Mouse (Mus musculus): ENCODE results near the gene Afmid. TPM values are rescaled to one million over a fixed set of nuclear protein-coding genes. Genes with fewer than 3 reads are reported as not detected.

Gene Afmid
- polyA plus RNA-seq, 2 experiments = 7.5 to 7.6 TPM

DNA sequence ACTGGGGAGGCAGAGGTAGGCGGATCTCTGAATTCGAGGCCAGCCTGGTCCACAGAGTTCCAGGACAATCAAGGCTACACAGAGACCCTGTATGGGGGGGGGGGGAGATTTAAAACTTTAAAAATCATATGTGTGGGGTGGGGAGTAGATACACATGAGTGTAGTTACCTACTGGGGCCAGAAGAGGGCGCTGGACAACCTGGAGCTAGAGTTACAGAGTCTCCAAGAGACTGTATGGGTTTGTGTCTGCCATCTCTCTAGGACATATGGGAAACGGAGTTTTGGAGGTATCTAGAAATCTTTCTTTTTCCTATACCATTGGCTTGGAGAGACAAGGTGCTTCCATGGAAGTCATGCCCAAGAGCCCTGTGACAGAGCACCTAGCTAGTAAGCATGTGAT lies 48.7 kb downstream of the Afmid start:
- Histone ChIP-seq H3K4me3 (ENCODE audit: insufficient read depth in 1 of 2, low read depth in 2 of 2, low read length in 2 of 2) (no peak overlapping the region), H3K27me3 (ENCODE audit: control insufficient read depth, insufficient read depth, low read length) (peaks cover 19% of the 10 kb centered on the region), H3K27ac (no peak overlapping the region), H3K4me1 (replicated peaks; ENCODE audit: control insufficient read depth in 2 of 2, insufficient read depth in 2 of 2, low read length in 1 of 2) (peaks cover 4 to 19% of the 10 kb centered on the region in 2 experiments; a peak in 1 of 4 replicates), H3K4me2 (ENCODE audit: low read depth) (no peak overlapping the region), H3K9me3 (ENCODE audit: control insufficient read depth, low read length) (no peaks in the 10 kb centered on the region), H3K9ac (replicated peaks) (no peak overlapping the region), H3K36me3 (replicated peaks; ENCODE audit: control insufficient read depth, insufficient read depth, low read depth) (no peaks in the 10 kb centered on the region)
- ATAC-seq (ENCODE audit: insufficient read depth) = no peak
- DNase-seq (ENCODE audit: low read depth in 3 of 3, low spot score in 3 of 3) = no peak
- TF ChIP-seq CTCF (IDR thresholded peaks at IDR 0.05; ENCODE audit: low read depth) = peak; percentile 60
- no peak for TF ChIP-seq EP300 (IDR thresholded peaks at IDR 0.05; ENCODE audit: low read depth)
- WGBS (ENCODE audit: insufficient replicate concordance) = 41% methylated on average over 4 of the region's 4 CpGs

DNA sequence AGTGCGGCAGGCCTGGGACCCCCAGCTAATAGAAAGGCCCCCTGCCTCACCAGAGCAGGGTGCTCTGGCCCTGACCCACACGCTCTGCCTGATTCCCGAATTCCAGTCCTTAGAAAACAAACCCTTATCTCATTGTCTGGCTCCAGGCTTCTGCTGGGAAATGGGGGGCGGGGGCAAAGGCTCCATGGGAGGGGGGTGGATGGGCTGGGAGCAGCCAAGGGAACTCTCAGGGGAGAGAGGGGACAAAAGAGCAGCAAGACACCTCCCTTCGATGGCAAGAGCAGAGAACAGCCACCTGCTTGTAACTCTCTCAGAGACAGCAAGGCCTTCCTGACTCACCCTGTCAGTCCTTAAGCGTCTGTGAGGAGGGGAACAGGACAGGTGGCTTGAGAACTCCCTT lies 50.0 kb downstream of the Afmid start:
- Histone ChIP-seq H3K4me1 (replicated peaks; ENCODE audit: control insufficient read depth in 2 of 2, insufficient read depth in 2 of 2, low read length in 1 of 2) (peaks cover 4 to 19% of the 10 kb centered on the region in 2 experiments; a peak in 1 of 4 replicates), H3K27ac (no peak overlapping the region), H3K9me3 (ENCODE audit: control insufficient read depth, low read length) (no peaks in the 10 kb centered on the region), H3K4me3 (ENCODE audit: insufficient read depth in 1 of 2, low read depth in 2 of 2, low read length in 2 of 2) (no peak overlapping the region), H3K27me3 (ENCODE audit: control insufficient read depth, insufficient read depth, low read length) (peaks cover 19% of the 10 kb centered on the region), H3K36me3 (replicated peaks; ENCODE audit: control insufficient read depth, insufficient read depth, low read depth) (no peaks in the 10 kb centered on the region), H3K4me2 (ENCODE audit: low read depth) (no peak overlapping the region), H3K9ac (replicated peaks) (no peak overlapping the region)
- DNase-seq (ENCODE audit: low read depth in 3 of 3, low spot score in 3 of 3) = no peak
- 52% methylated on average over 6 of the region's 6 CpGs for WGBS (ENCODE audit: insufficient replicate concordance)
- no peak for TF ChIP-seq CTCF (IDR thresholded peaks at IDR 0.05; ENCODE audit: low read depth)
- TF ChIP-seq EP300 (IDR thresholded peaks at IDR 0.05; ENCODE audit: low read depth) = no peak
- no peak for ATAC-seq (ENCODE audit: insufficient read depth)

DNA sequence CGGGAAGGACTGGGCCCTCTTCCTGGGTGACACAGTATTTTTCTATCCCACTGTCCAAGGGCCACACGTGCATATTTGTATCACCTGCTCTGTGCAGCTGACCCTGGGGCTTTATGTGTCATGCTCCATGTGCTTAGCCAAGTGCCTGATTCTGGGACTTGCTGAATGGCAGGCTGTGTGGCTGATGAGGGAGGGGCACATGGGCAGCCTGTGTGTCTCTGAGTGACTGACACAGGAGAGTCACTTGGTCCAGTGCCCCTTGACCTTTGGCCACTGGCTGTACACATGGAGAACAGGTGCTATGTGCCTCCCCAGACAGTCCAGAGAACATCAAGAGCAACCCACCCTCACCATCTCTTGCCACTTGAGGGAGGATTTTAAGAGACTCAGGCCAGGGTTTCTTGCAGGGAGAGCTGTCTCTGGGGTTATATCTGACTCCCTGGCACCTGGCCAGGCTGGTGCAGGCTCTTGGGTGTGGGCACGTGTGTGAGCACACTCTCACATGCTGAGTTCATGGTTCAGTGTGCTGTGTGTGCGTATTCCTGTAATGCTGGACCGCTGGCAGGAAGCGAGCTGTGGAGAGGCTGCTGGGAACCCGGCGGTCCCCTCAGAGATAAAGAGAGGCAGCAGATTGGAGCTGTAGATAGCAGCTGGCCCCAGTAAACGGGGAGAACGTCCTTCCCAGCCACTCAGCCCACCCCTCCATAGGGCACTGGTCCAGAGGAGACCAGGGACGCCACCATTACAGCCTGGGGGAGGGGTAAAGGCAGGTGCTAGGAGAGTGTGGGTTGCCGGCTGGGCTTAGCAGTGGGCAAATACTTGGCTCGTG lies 52.4 kb downstream of the Afmid start:
- ATAC-seq (ENCODE audit: insufficient read depth) (peak; percentile 10; the same call in 1 of the 2 replicates), DNase-seq (ENCODE audit: low read depth in 3 of 3, low spot score in 3 of 3) (peak in 1 of 3 experiments; percentile 16)
- Histone ChIP-seq H3K4me3 (ENCODE audit: insufficient read depth in 1 of 2, low read depth in 2 of 2, low read length in 2 of 2) (no peak overlapping the region), H3K27me3 (ENCODE audit: control insufficient read depth, insufficient read depth, low read length) (peaks cover 6% of the 10 kb centered on the region), H3K4me2 (ENCODE audit: low read depth) (peak overlapping the region; percentile 18; the same call in 1 of the 2 replicates), H3K9me3 (ENCODE audit: control insufficient read depth, low read length) (no peaks in the 10 kb centered on the region), H3K36me3 (replicated peaks; ENCODE audit: control insufficient read depth, insufficient read depth, low read depth) (no peaks in the 10 kb centered on the region), H3K27ac (no peak overlapping the region), H3K4me1 (replicated peaks; ENCODE audit: control insufficient read depth in 2 of 2, insufficient read depth in 2 of 2, low read length in 1 of 2) (peaks cover 4 to 29% of the 10 kb centered on the region in 2 experiments; a peak in 2 of 4 replicates), H3K9ac (replicated peaks) (no peak overlapping the region)
- TF ChIP-seq EP300 (IDR thresholded peaks at IDR 0.05; ENCODE audit: low read depth) (no peak), CTCF (IDR thresholded peaks at IDR 0.05; ENCODE audit: low read depth) (no peak)
- 8% methylated on average over 13 of the region's 13 CpGs for WGBS (ENCODE audit: insufficient replicate concordance)

DNA sequence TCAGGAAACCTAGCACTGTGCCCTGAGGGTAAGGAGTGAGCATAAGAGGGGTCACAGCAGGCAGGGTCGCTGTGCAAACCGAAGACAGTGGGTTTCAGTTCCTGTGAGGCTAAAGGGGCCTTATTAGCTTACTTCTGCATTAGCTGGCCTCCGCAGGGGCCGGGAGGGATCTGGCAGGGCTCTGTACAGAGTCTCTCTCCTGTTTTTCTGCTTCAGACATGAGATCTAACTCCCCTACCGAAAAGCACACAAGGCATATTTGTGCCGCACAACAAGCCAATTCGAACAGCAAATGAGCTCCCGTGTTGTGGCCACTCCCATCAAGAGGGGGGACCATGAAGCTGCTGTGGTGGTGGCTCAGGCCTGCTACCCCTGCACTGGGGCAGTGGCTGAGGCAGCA lies 53.2 kb downstream of the Afmid start:
- 11% methylated on average over 8 of the region's 8 CpGs for WGBS (ENCODE audit: insufficient replicate concordance)
- no peak overlapping the region for H3K4me3 ChIP-seq (ENCODE audit: insufficient read depth in 1 of 2, low read depth in 2 of 2, low read length in 2 of 2)
- no peaks in the 10 kb centered on the region for H3K36me3 ChIP-seq (replicated peaks; ENCODE audit: control insufficient read depth, insufficient read depth, low read depth)
- TF ChIP-seq EP300 (IDR thresholded peaks at IDR 0.05; ENCODE audit: low read depth) = no peak
- TF ChIP-seq CTCF (IDR thresholded peaks at IDR 0.05; ENCODE audit: low read depth) = no peak
- no peak overlapping the region for H3K27ac ChIP-seq
- ATAC-seq (ENCODE audit: insufficient read depth) = no peak
- no peak overlapping the region; the same call in 1 of the 2 replicates for H3K4me2 ChIP-seq (ENCODE audit: low read depth)
- no peaks in the 10 kb centered on the region for H3K27me3 ChIP-seq (ENCODE audit: control insufficient read depth, insufficient read depth, low read length)
- H3K4me1 ChIP-seq (replicated peaks; ENCODE audit: control insufficient read depth in 2 of 2, insufficient read depth in 2 of 2, low read length in 1 of 2) = peaks cover 4 to 27% of the 10 kb centered on the region in 2 experiments; a peak in 2 of 4 replicates
- DNase-seq (ENCODE audit: low read depth in 3 of 3, low spot score in 3 of 3) = no peak
- no peaks in the 10 kb centered on the region for H3K9me3 ChIP-seq (ENCODE audit: control insufficient read depth, low read length)
- no peak overlapping the region for H3K9ac ChIP-seq (replicated peaks)

DNA sequence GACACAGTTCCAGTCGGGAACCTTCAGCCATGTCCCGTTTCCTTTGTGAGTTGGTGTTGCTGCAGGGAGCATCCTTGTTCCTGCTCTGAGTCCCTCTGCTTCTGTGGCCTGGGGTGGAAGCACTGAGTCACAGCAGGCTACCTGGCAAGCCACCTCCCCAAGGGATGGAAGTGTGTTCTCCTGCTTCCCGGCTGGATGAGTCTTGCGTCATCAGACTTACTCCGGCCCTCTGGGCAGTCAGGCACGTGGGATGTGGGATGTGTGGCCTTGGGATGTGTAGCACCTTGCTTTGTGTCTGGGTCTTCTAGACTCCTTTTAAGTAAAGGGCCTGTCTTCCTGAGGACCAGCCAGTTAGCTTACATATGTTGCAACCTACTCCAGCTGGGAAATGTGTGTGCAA lies 54.0 kb downstream of the Afmid start:
- no peak for DNase-seq (ENCODE audit: low read depth in 3 of 3, low spot score in 3 of 3)
- Histone ChIP-seq H3K27ac (no peak overlapping the region), H3K4me2 (ENCODE audit: low read depth) (no peak overlapping the region), H3K4me3 (ENCODE audit: insufficient read depth in 1 of 2, low read depth in 2 of 2, low read length in 2 of 2) (no peak overlapping the region), H3K4me1 (replicated peaks; ENCODE audit: control insufficient read depth in 2 of 2, insufficient read depth in 2 of 2, low read length in 1 of 2) (peaks cover 4 to 27% of the 10 kb centered on the region in 2 experiments; a peak in 2 of 4 replicates), H3K9ac (replicated peaks) (no peak overlapping the region), H3K27me3 (ENCODE audit: control insufficient read depth, insufficient read depth, low read length) (no peaks in the 10 kb centered on the region), H3K36me3 (replicated peaks; ENCODE audit: control insufficient read depth, insufficient read depth, low read depth) (no peaks in the 10 kb centered on the region), H3K9me3 (ENCODE audit: control insufficient read depth, low read length) (no peaks in the 10 kb centered on the region)
- WGBS (ENCODE audit: insufficient replicate concordance) = 66% methylated on average over 6 of the region's 6 CpGs
- ATAC-seq (ENCODE audit: insufficient read depth) = no peak
- TF ChIP-seq CTCF (IDR thresholded peaks at IDR 0.05; ENCODE audit: low read depth) (no peak), EP300 (IDR thresholded peaks at IDR 0.05; ENCODE audit: low read depth) (no peak)
